In the genomic region with DNA sequence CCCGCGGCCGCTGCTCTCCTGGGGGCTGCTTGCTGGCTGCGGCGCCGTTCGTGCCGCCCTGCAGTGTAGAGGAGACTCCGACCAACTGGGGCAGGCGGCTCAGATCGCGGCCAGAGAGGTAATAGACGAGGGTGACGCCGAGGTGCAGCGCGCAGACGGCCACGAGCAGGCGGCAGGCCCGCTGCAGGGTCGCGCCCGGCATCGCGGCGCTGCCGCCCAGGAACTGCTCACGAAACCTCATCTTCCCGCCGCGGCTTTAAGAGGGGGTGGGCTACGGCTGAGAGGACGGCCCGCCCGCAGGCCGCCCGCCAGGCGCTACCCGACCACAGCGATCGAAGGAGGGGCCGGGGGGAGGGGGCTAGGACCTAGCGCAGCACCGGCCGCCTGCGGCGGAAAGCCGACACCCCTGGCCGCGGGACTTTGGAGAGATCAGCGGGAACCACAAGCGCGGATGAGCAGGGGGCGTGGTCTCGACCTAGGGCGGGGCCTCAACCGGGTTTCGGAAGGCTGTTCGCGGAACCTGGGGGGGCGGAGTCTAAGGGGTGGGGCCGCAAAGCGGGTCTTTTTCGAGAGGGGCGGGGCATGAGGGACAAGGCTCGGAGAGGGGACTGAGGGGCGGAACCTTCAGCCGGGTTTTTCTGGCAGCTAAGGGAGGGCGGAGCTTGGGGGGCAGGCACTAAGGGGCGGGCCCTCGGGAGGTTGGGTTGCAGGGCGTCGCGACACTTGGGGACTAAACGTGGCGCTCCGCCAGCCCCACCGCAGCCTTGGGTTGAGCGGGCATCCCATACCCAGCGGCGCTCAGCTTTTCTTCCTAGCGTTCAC, we compare ENCODE assay signal across 8 mouse cellular contexts. TPM values are rescaled to one million over a fixed set of nuclear protein-coding genes. Genes with fewer than 3 reads are reported as not detected.
DNase-seq lines count a peak whose midpoint lies in the region; ATAC-seq and TF ChIP-seq lines count a peak whose summit lies in the region.

TSS of gene B4galt1 (minus strand) at position 441 of the 822 bp plus-strand sequence.

- ATAC-seq in embryonic facial prominence, embryonic 13.5 days (ENCODE audit: insufficient number of reproducible peaks, insufficient read depth, low FRiP score, low TSS enrichment, low read depth): peak; percentile 95
- peak; percentile 97 for ATAC-seq in limb, embryonic 13.5 days (ENCODE audit: low FRiP score, low read depth)
- ATAC-seq in midbrain, embryonic 16.5 days: peak; percentile 95

- intact Hi-C loops in heart, adult 2 months (cut with DNase I): loop anchor here (2.0 kb wide), 3 partner anchors 35 to 79 kb away; no protein-coding TSS in a partner anchor

- H3K4me1 ChIP-seq in embryonic facial prominence, embryonic 13.5 days: peaks cover 45% of the 10 kb centered on the region
- H3K4me1 ChIP-seq in heart, adult 2 months (ENCODE audit: control insufficient read depth, insufficient read depth, low read length): peaks cover 13% of the 10 kb centered on the region
- H3K4me1 ChIP-seq in limb, embryonic 13.5 days: peaks cover 36% of the 10 kb centered on the region
- H3K4me1 ChIP-seq in midbrain, embryonic 16.5 days (ENCODE audit: control insufficient read depth, insufficient read depth, low read length): peaks cover 31% of the 10 kb centered on the region

- no peaks in the 10 kb centered on the region for H3K9me3 ChIP-seq in embryonic facial prominence, embryonic 13.5 days
- no peaks in the 10 kb centered on the region for H3K9me3 ChIP-seq in limb, embryonic 13.5 days
- H3K9me3 ChIP-seq in midbrain, embryonic 16.5 days (replicated peaks; ENCODE audit: control insufficient read depth, low read length, poor library complexity, severe bottlenecking): no peaks in the 10 kb centered on the region

- TF ChIP-seq CTCF in heart, adult 2 months (IDR thresholded peaks at IDR 0.05): no peak

- H3K9ac ChIP-seq in embryonic facial prominence, embryonic 13.5 days: peak within 1 kb of the TSS; percentile 94
- peak within 1 kb of the TSS; percentile 99 for H3K9ac ChIP-seq in heart, adult 2 months (ENCODE audit: low read depth, low read length)
- peak within 1 kb of the TSS; percentile 92 for H3K9ac ChIP-seq in limb, embryonic 13.5 days
- peak within 1 kb of the TSS; percentile 85 for H3K9ac ChIP-seq in midbrain, embryonic 16.5 days (ENCODE audit: low read depth, low read length)

- TF ChIP-seq POLR2A in heart, adult 2 months (IDR thresholded peaks at IDR 0.05; ENCODE audit: insufficient read depth, low read depth, low read length): peak; percentile 68

- H3K79me2 ChIP-seq in heart, adult 2 months (replicated peaks; ENCODE audit: control insufficient read depth, insufficient read depth, low read length): peaks cover 4% of the 10 kb centered on the region; the same call in 1 of the 2 replicates

- peak within 1 kb of the TSS; percentile 93 for H3K4me2 ChIP-seq in embryonic facial prominence, embryonic 13.5 days
- H3K4me2 ChIP-seq in limb, embryonic 13.5 days (replicated peaks): peak within 1 kb of the TSS; percentile 94
- peak within 1 kb of the TSS; percentile 74 for H3K4me2 ChIP-seq in midbrain, embryonic 16.5 days (ENCODE audit: low read length)

- H3K36me3 ChIP-seq in embryonic facial prominence, embryonic 13.5 days: no peaks in the 10 kb centered on the region
- H3K36me3 ChIP-seq in heart, adult 2 months (ENCODE audit: control insufficient read depth, insufficient read depth, low read length): peaks cover 8% of the 10 kb centered on the region
- H3K36me3 ChIP-seq in limb, embryonic 13.5 days: no peaks in the 10 kb centered on the region; the same call in 1 of the 2 replicates
- H3K36me3 ChIP-seq in midbrain, embryonic 16.5 days (ENCODE audit: control insufficient read depth, insufficient read depth, low read length): no peaks in the 10 kb centered on the region

- 0 out of 2 replicates have a peak, but pooled peaks have one; percentile 48 for TF ChIP-seq EP300 in heart, adult 2 months (IDR thresholded peaks at IDR 0.05; ENCODE audit: insufficient read depth, low read depth, low read length)

- H3K4me3 ChIP-seq in embryonic facial prominence, embryonic 13.5 days: peak within 1 kb of the TSS; percentile 81
- peak within 1 kb of the TSS; percentile 69 for H3K4me3 ChIP-seq in heart, adult 2 months
- peak within 1 kb of the TSS; percentile 81 for H3K4me3 ChIP-seq in limb, embryonic 13.5 days
- H3K4me3 ChIP-seq in midbrain, embryonic 16.5 days (ENCODE audit: low read depth, low read length): peak within 1 kb of the TSS; percentile 78

- under 1% methylated on average over 77 of the region's 83 CpGs for WGBS in embryonic facial prominence, embryonic 13.5 days
- under 1% methylated on average over 83 of the region's 83 CpGs for WGBS in heart, adult 2 months
- WGBS in limb, embryonic 13.5 days: under 1% methylated on average over 70 of the region's 83 CpGs
- WGBS in midbrain, embryonic 16.5 days: under 1% methylated on average over 82 of the region's 83 CpGs

- H3K27me3 ChIP-seq in embryonic facial prominence, embryonic 13.5 days: no peaks in the 10 kb centered on the region
- H3K27me3 ChIP-seq in heart, adult 2 months (ENCODE audit: control insufficient read depth, insufficient read depth, low read length): no peaks in the 10 kb centered on the region
- H3K27me3 ChIP-seq in limb, embryonic 13.5 days: no peaks in the 10 kb centered on the region
- H3K27me3 ChIP-seq in midbrain, embryonic 16.5 days (ENCODE audit: control insufficient read depth, insufficient read depth, low read depth, low read length): no peaks in the 10 kb centered on the region

- DNase-seq in 3134 (ENCODE audit: extremely low read depth, insufficient read length, low spot score): peak; percentile 99
- DNase-seq in adrenal gland, postnatal 36 days: peak; percentile 99 to 100
- DNase-seq in heart, adult 2 months: peak; percentile 99
- DNase-seq in kidney, adult 8-10 months: peak; percentile 98 to 99
- DNase-seq in spleen, postnatal 10 days (ENCODE audit: low spot score in 2 of 2): peak; percentile 99 to 100

- H3K27ac ChIP-seq in embryonic facial prominence, embryonic 13.5 days: peak within 1 kb of the TSS; percentile 95
- peak within 1 kb of the TSS; percentile 93 for H3K27ac ChIP-seq in heart, adult 2 months
- peak within 1 kb of the TSS; percentile 93 for H3K27ac ChIP-seq in limb, embryonic 13.5 days
- peak within 1 kb of the TSS; percentile 82 for H3K27ac ChIP-seq in midbrain, embryonic 16.5 days (ENCODE audit: low read length)

RNA-seq across cellular contexts. Expression of gene B4galt1, which starts in this region (rescaled TPM):
- 10 to 100 TPM; 75.7 to 89.5 TPM for total RNA-seq in adrenal gland, postnatal 36 days (2021)
- polyA plus RNA-seq in embryonic facial prominence, embryonic 13.5 days (2015; fragmentation: Nextera tagmentation; extraction: Ambion mirVana): 39.7 and 39.9 TPM in 2 replicates
- total RNA-seq in heart, adult 2 months (2021): 10 to 100 TPM; 68.7 to 69.7 TPM
- 42.6 and 57.4 TPM in 2 replicates for polyA plus RNA-seq in heart, adult 2 months (2012; rRNA removed)
- polyA plus RNA-seq in limb, embryonic 13.5 days (2015; fragmentation: Nextera tagmentation; extraction: Ambion mirVana): 40.5 and 41.2 TPM in 2 replicates
- 5.8 and 6.4 TPM in 2 replicates for polyA plus RNA-seq in midbrain, embryonic 16.5 days (2015; fragmentation: Nextera tagmentation; extraction: Ambion mirVana)

Comparison
In these comparisons a context has a peak if more than half of its experiments do, and no peak if none do; other contexts are left out.
1. Peak in every context shown above with its lines: DNase-seq, ATAC-seq, H3K4me3 ChIP-seq and H3K27ac ChIP-seq.